Mouse (Mus musculus): ENCODE results near the gene Aldh3b3. TPM values are rescaled to one million over a fixed set of nuclear protein-coding genes. Genes with fewer than 3 reads are reported as not detected.

Aldh3b3 gene
- polyA plus RNA-seq, 1 experiment from 2014 or later, result 0.07 TPM

DNA sequence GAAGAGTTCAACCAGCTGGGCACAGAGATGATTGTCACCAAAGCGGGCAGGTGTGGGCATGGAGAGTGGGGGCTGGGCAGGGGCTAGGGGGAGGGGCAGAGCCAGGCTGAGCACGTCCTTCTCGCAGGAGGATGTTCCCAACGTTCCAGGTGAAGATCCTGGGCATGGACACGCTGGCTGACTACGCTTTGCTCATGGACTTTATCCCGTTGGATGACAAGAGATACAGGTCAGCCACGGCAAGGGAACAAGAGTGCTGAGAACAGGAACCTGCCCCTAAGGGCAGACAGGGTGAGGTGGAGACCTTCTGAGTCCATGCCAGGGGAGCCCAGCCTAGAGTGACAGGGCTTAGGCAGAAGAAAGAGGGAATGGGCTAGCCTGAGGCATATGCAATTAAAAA, 38.3 kb downstream of the Aldh3b3 start:
- H3K36me3 ChIP-seq (ENCODE audit: insufficient read depth, low read length), result no peaks in the 10 kb centered on the region
- no peak overlapping the region for H3K27ac ChIP-seq
- H3K4me2 ChIP-seq (ENCODE audit: low read length), result no peak overlapping the region
- no peak overlapping the region for H3K4me3 ChIP-seq (replicated peaks; ENCODE audit: low read depth, low read length)
- WGBS, result 70% methylated on average over 8 of the region's 8 CpGs
- peaks cover 14% of the 10 kb centered on the region for H3K4me1 ChIP-seq (replicated peaks; ENCODE audit: insufficient read depth, low read length)
- DNase-seq (ENCODE audit: low spot score) (no peak), ATAC-seq (replicated peaks; ENCODE audit: low FRiP score, low read depth) (no peak)
- TF ChIP-seq CTCF (IDR thresholded peaks at IDR 0.05; ENCODE audit: low read depth), result no peak
- no peaks in the 10 kb centered on the region for H3K27me3 ChIP-seq (ENCODE audit: insufficient read depth, low read length)
- no peak overlapping the region for H3K9ac ChIP-seq (ENCODE audit: low read depth, low read length)
- H3K9me3 ChIP-seq (replicated peaks; ENCODE audit: low read length), result no peaks in the 10 kb centered on the region

- DNase-seq (ENCODE audit: low spot score), result no peak
- 33% methylated on average over 8 of the region's 8 CpGs for WGBS
- Histone ChIP-seq H3K9ac (ENCODE audit: low read depth, low read length) (no peak overlapping the region), H3K27me3 (ENCODE audit: insufficient read depth, low read length) (no peaks in the 10 kb centered on the region), H3K36me3 (ENCODE audit: insufficient read depth, low read length) (no peaks in the 10 kb centered on the region), H3K4me1 (replicated peaks; ENCODE audit: insufficient read depth, low read length) (peaks cover 14% of the 10 kb centered on the region), H3K27ac (no peak overlapping the region), H3K4me3 (replicated peaks; ENCODE audit: low read depth, low read length) (no peak overlapping the region), H3K4me2 (ENCODE audit: low read length) (no peak overlapping the region), H3K9me3 (replicated peaks; ENCODE audit: low read length) (no peaks in the 10 kb centered on the region)
- ATAC-seq (replicated peaks; ENCODE audit: low FRiP score, low read depth), result no peak
- TF ChIP-seq CTCF (IDR thresholded peaks at IDR 0.05; ENCODE audit: low read depth), result no peak
Measured at GRCm38 (mm10) chr19:3997231-3997630, 38.8 kb downstream of the Aldh3b3 start.

GRCm38 (mm10) chr19:3998335-3998734, 39.9 kb downstream of the Aldh3b3 start:
- ATAC-seq (replicated peaks; ENCODE audit: low FRiP score, low read depth) (no peak), DNase-seq (ENCODE audit: low spot score) (no peak)
- Histone ChIP-seq H3K4me3 (replicated peaks; ENCODE audit: low read depth, low read length) (no peak overlapping the region), H3K9me3 (replicated peaks; ENCODE audit: low read length) (no peaks in the 10 kb centered on the region), H3K27ac (no peak overlapping the region), H3K9ac (ENCODE audit: low read depth, low read length) (no peak overlapping the region), H3K36me3 (ENCODE audit: insufficient read depth, low read length) (no peaks in the 10 kb centered on the region), H3K27me3 (ENCODE audit: insufficient read depth, low read length) (no peaks in the 10 kb centered on the region), H3K4me2 (ENCODE audit: low read length) (no peak overlapping the region), H3K4me1 (replicated peaks; ENCODE audit: insufficient read depth, low read length) (peaks cover 14% of the 10 kb centered on the region)
- 67% methylated on average over 8 of the region's 8 CpGs for WGBS
- no peak for TF ChIP-seq CTCF (IDR thresholded peaks at IDR 0.05; ENCODE audit: low read depth)

- Histone ChIP-seq H3K4me2 (ENCODE audit: low read length) (peak overlapping the region; percentile 96), H3K27ac (peak overlapping the region; percentile 96; the same call in 1 of the 2 replicates), H3K4me1 (replicated peaks; ENCODE audit: insufficient read depth, low read length) (peaks cover 14% of the 10 kb centered on the region), H3K9ac (ENCODE audit: low read depth, low read length) (0 out of 2 replicates have a peak overlapping the region, but pooled peaks have one; percentile 10), H3K4me3 (replicated peaks; ENCODE audit: low read depth, low read length) (peak overlapping the region; percentile 62; the same call in 1 of the 2 replicates), H3K27me3 (ENCODE audit: insufficient read depth, low read length) (no peaks in the 10 kb centered on the region), H3K36me3 (ENCODE audit: insufficient read depth, low read length) (no peaks in the 10 kb centered on the region), H3K9me3 (replicated peaks; ENCODE audit: low read length) (no peaks in the 10 kb centered on the region)
- ATAC-seq (replicated peaks; ENCODE audit: low FRiP score, low read depth), result no peak
- 79% methylated on average over 9 of the region's 9 CpGs for WGBS
- no peak for DNase-seq (ENCODE audit: low spot score)
- TF ChIP-seq CTCF (IDR thresholded peaks at IDR 0.05; ENCODE audit: low read depth), result no peak
Measured at GRCm38 (mm10) chr19:3999121-3999730, 40.8 kb downstream of the Aldh3b3 start.

GRCm38 (mm10) chr19:4000119-4000900, 41.9 kb downstream of the Aldh3b3 start, which contains the start of the genes Nudt8 and Gm49405:
Gene Nudt8, plus strand, starts transcription at chr19:4000580.
Gene Gm49405, plus strand, starts transcription at chr19:4000626.
- Histone ChIP-seq H3K4me3 (replicated peaks; ENCODE audit: low read depth, low read length) (peak within 1 kb of the TSS; percentile 62), H3K4me2 (ENCODE audit: low read length) (peak within 1 kb of the TSS; percentile 96), H3K9ac (ENCODE audit: low read depth, low read length) (peak within 1 kb of the TSS; percentile 80), H3K4me1 (replicated peaks; ENCODE audit: insufficient read depth, low read length) (peaks cover 14% of the 10 kb centered on the region), H3K27ac (peak within 1 kb of the TSS; percentile 96), H3K9me3 (replicated peaks; ENCODE audit: low read length) (no peaks in the 10 kb centered on the region), H3K27me3 (ENCODE audit: insufficient read depth, low read length) (no peaks in the 10 kb centered on the region), H3K36me3 (ENCODE audit: insufficient read depth, low read length) (no peaks in the 10 kb centered on the region)
- TF ChIP-seq CTCF (IDR thresholded peaks at IDR 0.05; ENCODE audit: low read depth), result peak; percentile 88
- ATAC-seq (replicated peaks; ENCODE audit: low FRiP score, low read depth) (peak; percentile 87), DNase-seq (ENCODE audit: low spot score) (peak; percentile 99)
- under 1% methylated on average over 64 of the region's 64 CpGs for WGBS

DNA sequence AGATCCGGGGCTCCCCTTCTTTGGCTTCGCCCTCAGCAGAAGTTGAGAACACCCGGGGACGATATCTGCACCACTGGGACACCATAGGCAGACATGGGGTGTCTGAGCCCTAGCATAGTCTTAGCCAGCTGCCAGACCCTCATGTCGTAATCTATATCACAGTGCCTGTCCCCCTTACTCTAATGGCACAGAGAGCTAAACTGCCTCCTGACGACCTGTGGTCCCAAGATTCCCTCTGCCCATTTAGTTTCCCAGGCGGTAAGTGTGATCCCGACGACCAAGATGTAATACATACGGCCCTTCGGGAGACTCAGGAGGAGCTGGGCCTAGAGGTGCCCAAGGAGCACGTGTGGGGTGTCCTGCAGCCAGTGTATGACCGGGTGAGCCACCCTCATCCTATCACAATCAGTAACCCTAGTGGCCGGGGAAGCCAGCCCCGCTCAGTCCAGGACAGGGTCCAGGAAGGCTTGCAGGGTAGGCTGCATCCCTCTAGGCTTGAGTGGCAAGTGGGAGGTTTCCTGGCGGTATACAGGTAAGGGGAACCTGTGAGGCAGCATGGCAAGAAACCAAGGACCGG, 42.6 kb downstream of the Aldh3b3 start:
- ATAC-seq (replicated peaks; ENCODE audit: low FRiP score, low read depth), result 0 out of 2 replicates have a peak, but pooled peaks have one; percentile 12
- Histone ChIP-seq H3K4me1 (replicated peaks; ENCODE audit: insufficient read depth, low read length) (peaks cover 14% of the 10 kb centered on the region), H3K36me3 (ENCODE audit: insufficient read depth, low read length) (no peaks in the 10 kb centered on the region), H3K27me3 (ENCODE audit: insufficient read depth, low read length) (no peaks in the 10 kb centered on the region), H3K27ac (peak overlapping the region; percentile 96), H3K9me3 (replicated peaks; ENCODE audit: low read length) (no peaks in the 10 kb centered on the region), H3K4me2 (ENCODE audit: low read length) (peak overlapping the region; percentile 96), H3K4me3 (replicated peaks; ENCODE audit: low read depth, low read length) (peak overlapping the region; percentile 62), H3K9ac (ENCODE audit: low read depth, low read length) (peak overlapping the region; percentile 80)
- TF ChIP-seq CTCF (IDR thresholded peaks at IDR 0.05; ENCODE audit: low read depth), result no peak
- WGBS, result 12% methylated on average over 17 of the region's 17 CpGs
- no peak for DNase-seq (ENCODE audit: low spot score)

All from kidney, postnatal 0 days (tissue).